Mouse (Mus musculus) 3T3-L1 (cell line): Measurements from ENCODE around the gene Mgll.
A peak's percentile ranks its signal among the peaks of the same experiment; 100 is the strongest.

Experiments
- DNase-seq: peaks from one replicate; pipeline ENCODE4 v3.0.0-alpha.2; 2015; ENCODE audit warnings: low read depth, low spot score

Gene Mgll

GRCm38 (mm10) chr6:88770981-88771380 is 46.8 kb downstream of the Mgll start:
- no peak for DNase-seq

- DNase-seq: peak; percentile 21
Observed at GRCm38 (mm10) chr6:88772041-88772440, 47.8 kb downstream of the Mgll start.

GRCm38 (mm10) chr6:88774055-88774454 is 49.8 kb downstream of the Mgll start:
- peak; percentile 84 for DNase-seq

- DNase-seq: peak; percentile 44
Observed at GRCm38 (mm10) chr6:88775267-88775666, 51.1 kb downstream of the Mgll start.

GRCm38 (mm10) chr6:88776336-88776923 is 52.2 kb downstream of the Mgll start:
- no peak for DNase-seq

GRCm38 (mm10) chr6:88776964-88777363 is 52.8 kb downstream of the Mgll start:
- no peak for DNase-seq

GRCm38 (mm10) chr6:88778047-88778688 is 54.0 kb downstream of the Mgll start:
- DNase-seq: no peak

- no peak for DNase-seq
Observed at GRCm38 (mm10) chr6:88779755-88780154, 55.5 kb downstream of the Mgll start.

GRCm38 (mm10) chr6:88781919-88782318 is 57.7 kb downstream of the Mgll start:
- no peak for DNase-seq

GRCm38 (mm10) chr6:88782981-88783397 is 58.8 kb downstream of the Mgll start:
- DNase-seq: no peak

GRCm38 (mm10) chr6:88784691-88785173 is 60.5 kb downstream of the Mgll start:
- no peak for DNase-seq

GRCm38 (mm10) chr6:88785331-88785730 is 61.1 kb downstream of the Mgll start:
- no peak for DNase-seq

- DNase-seq: no peak
Observed at GRCm38 (mm10) chr6:88785781-88786542, 61.8 kb downstream of the Mgll start.

- no peak for DNase-seq
Observed at GRCm38 (mm10) chr6:88786732-88787445, 62.7 kb downstream of the Mgll start.

- no peak for DNase-seq
Observed at GRCm38 (mm10) chr6:88787496-88787895, 63.3 kb downstream of the Mgll start.

GRCm38 (mm10) chr6:88788219-88788618 is 64.0 kb downstream of the Mgll start:
- no peak for DNase-seq

GRCm38 (mm10) chr6:88791299-88791698 is 67.1 kb downstream of the Mgll start:
- no peak for DNase-seq

GRCm38 (mm10) chr6:88792147-88792691 is 68.0 kb downstream of the Mgll start:
- DNase-seq: no peak

- DNase-seq: no peak
Observed at GRCm38 (mm10) chr6:88793243-88793642, 69.0 kb downstream of the Mgll start.

GRCm38 (mm10) chr6:88793872-88794271 is 69.7 kb downstream of the Mgll start:
- no peak for DNase-seq

GRCm38 (mm10) chr6:88794561-88794971 is 70.4 kb downstream of the Mgll start:
- DNase-seq: no peak

- no peak for DNase-seq
Observed at GRCm38 (mm10) chr6:88800191-88800590, 76.0 kb downstream of the Mgll start.
